Mouse (Mus musculus): ENCODE data around the gene Dazl.

DNA sequence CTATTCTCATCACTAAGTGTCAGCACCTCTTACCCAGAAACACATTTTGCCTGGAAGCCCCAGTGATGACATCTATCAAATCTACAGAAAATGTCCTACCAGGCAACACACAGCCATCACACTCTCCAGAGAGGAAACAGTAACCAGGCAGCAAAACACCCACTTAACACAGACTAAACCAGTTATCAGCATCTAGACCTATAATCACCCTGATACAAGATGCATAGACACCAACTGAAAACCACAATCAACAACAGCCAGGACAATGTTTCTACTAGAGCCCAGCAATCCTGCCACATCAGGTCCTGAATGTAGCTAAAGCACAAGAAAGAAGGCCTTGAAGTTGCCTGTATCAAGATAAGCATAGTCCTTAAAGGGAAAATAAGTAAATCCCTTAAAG, 25.4 kb upstream of the Dazl start:
- TF ChIP-seq CTCF (IDR thresholded peaks at IDR 0.05; ENCODE audit: low read depth) (no peak), EP300 (IDR thresholded peaks at IDR 0.05; ENCODE audit: low read depth) (peak; percentile 85)

Measured in liver, embryonic 14.5 days (tissue).